Mouse (Mus musculus) adipocyte (in vitro differentiated cells): ENCODE measurements around the gene D2hgdh.

Source experiments
- DNase-seq: peaks from one replicate; pipeline ENCODE4 v3.0.0-alpha.2; 2016; ENCODE audit warnings: low spot score

Gene D2hgdh

GRCm38 (mm10) chr1:93824609-93825008, at the start of gene D2hgdh:
TSS of gene D2hgdh (plus strand) at chr1:93824909.
- no peak for DNase-seq

- no peak for DNase-seq
These were observed 48.0 kb upstream of the D2hgdh start for GRCm38 (mm10) chr1:93776686-93777085.

- DNase-seq = no peak
These were observed 37.8 kb upstream of the D2hgdh start for GRCm38 (mm10) chr1:93786912-93787311.

- no peak for DNase-seq
These were observed 30.2 kb upstream of the D2hgdh start for GRCm38 (mm10) chr1:93794526-93794925.

- no peak for DNase-seq
These were observed 28.8 kb upstream of the D2hgdh start for GRCm38 (mm10) chr1:93795886-93796285.

- no peak for DNase-seq
These were observed 23.8 kb upstream of the D2hgdh start for GRCm38 (mm10) chr1:93800670-93801503.

GRCm38 (mm10) chr1:93801741-93802238, 22.9 kb upstream of the D2hgdh start, which contains the start of gene Dtymk:
TSS of gene Dtymk (minus strand) at chr1:93801934.
- DNase-seq = peak; percentile 97

GRCm38 (mm10) chr1:93802771-93803170, 21.9 kb upstream of the D2hgdh start:
- DNase-seq = peak; percentile 24

- DNase-seq = peak; percentile 97
These were observed 20.9 kb upstream of the D2hgdh start, which contains the start of gene Ing5 for GRCm38 (mm10) chr1:93803556-93804507. TSS of gene Ing5 (plus strand) at chr1:93803965.

- DNase-seq = no peak
These were observed 19.9 kb upstream of the D2hgdh start for GRCm38 (mm10) chr1:93804818-93805217.

GRCm38 (mm10) chr1:93805221-93805951, 19.3 kb upstream of the D2hgdh start:
- DNase-seq = peak; percentile 26

GRCm38 (mm10) chr1:93808871-93809270, 15.8 kb upstream of the D2hgdh start:
- DNase-seq = no peak

- DNase-seq = no peak
These were observed 14.7 kb upstream of the D2hgdh start for GRCm38 (mm10) chr1:93810011-93810410.

GRCm38 (mm10) chr1:93811495-93812039, 13.1 kb upstream of the D2hgdh start:
- no peak for DNase-seq

GRCm38 (mm10) chr1:93817823-93818532, 6.7 kb upstream of the D2hgdh start:
- DNase-seq = no peak

- no peak for DNase-seq
These were observed 6.0 kb upstream of the D2hgdh start for GRCm38 (mm10) chr1:93818722-93819121.

GRCm38 (mm10) chr1:93823796-93824495, 763 bp upstream of the D2hgdh start:
- no peak for DNase-seq

- peak; percentile 97 for DNase-seq
These were observed 481 bp downstream of the D2hgdh start for GRCm38 (mm10) chr1:93825105-93825674.

GRCm38 (mm10) chr1:93825771-93826539, 1.2 kb downstream of the D2hgdh start:
- DNase-seq = no peak
